Mouse (Mus musculus) left cerebral cortex, postnatal 4 days (tissue): Measurements from ENCODE around the gene D030056L22Rik. TPM values are rescaled to one million over a fixed set of nuclear protein-coding genes. Genes with fewer than 3 reads are reported as not detected.

Experiments used
- DNase-seq: peaks from one replicate; pipeline ENCODE4 v3.0.0-alpha.2; 2022
- intact Hi-C: fragments of 180-260 bp; cut with DNase I; formaldehyde crosslinking; loops from one replicate; pipeline ENCODE4 v1.15.1; 2025
- total RNA-seq, 2 experiments: library from RNA; stranded (reverse); gene quantifications; 2 replicates each; pipeline ENCODE4 v1.2.3; 2021

D030056L22Rik gene
- 10 to 100 TPM; 23.6 to 25.9 TPM for total RNA-seq

DNA sequence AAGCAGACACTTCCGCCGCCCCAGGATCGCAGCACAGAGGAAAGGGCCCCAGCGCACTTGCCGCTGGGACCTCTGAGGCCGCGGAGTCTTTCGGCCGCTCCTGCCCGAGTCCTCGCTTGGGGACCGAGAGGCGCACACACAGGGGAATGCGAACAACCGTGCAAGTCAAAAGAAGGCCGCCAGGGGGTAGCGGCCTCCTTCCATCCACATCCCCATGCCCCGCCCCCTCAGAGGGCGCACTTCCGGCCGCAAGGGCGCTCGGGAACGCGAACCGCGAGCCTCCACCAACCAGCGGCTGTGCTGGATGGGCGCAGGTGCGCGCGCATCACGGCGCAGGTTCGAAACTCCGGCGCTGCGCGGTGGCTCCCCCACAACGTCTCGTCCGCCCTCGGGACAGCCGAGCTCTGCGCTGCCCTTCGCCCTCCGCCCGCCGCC lies at the start of gene D030056L22Rik:
Gene D030056L22Rik, plus strand, starts transcription at position 328 of the 435 bp plus-strand sequence.
- intact Hi-C loops, result loop anchor here (10.0 kb wide), 1 partner anchor 122 kb away; no protein-coding TSS in a partner anchor
- peak; percentile 99 for DNase-seq

- intact Hi-C loops, result no loop called here
- DNase-seq, result no peak
These were observed 49.1 kb upstream of the D030056L22Rik start for GRCm38 (mm10) chr19:18663904-18664303.

GRCm38 (mm10) chr19:18666966-18667365 lies 46.0 kb upstream of the D030056L22Rik start:
- peak; percentile 28 for DNase-seq
- intact Hi-C loops, result no loop called here

- DNase-seq, result no peak
- intact Hi-C loops, result no loop called here
These were observed 43.4 kb upstream of the D030056L22Rik start for GRCm38 (mm10) chr19:18669551-18669950.

- intact Hi-C loops, result no loop called here
- DNase-seq, result peak; percentile 99
These were observed 42.4 kb upstream of the D030056L22Rik start, which contains the start of gene Carnmt1 for GRCm38 (mm10) chr19:18670608-18671007. TSS of gene Carnmt1 (plus strand) at chr19:18670764.

- DNase-seq, result peak; percentile 39
- intact Hi-C loops, result no loop called here
These were observed 41.8 kb upstream of the D030056L22Rik start for GRCm38 (mm10) chr19:18671056-18671741.

DNA sequence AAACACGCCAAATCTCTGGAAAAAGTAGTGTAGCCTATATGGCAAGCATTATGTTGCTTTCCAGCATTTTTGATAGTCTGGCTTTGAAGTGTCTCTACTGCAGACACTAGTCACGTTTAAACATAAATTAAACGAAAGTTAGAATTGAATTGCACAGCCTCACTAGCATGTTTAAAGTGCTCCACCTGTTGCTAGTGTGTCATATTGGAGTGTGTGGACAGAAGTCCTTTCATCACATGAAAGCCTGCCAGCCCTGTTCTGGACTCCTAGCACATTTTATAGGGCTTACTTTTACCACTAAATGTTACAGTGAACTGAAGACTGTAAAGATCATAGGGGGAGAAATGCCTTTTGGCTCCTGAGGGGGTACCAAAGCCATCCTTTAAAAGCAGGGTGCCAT lies 40.5 kb upstream of the D030056L22Rik start:
- intact Hi-C loops, result no loop called here
- no peak for DNase-seq

DNA sequence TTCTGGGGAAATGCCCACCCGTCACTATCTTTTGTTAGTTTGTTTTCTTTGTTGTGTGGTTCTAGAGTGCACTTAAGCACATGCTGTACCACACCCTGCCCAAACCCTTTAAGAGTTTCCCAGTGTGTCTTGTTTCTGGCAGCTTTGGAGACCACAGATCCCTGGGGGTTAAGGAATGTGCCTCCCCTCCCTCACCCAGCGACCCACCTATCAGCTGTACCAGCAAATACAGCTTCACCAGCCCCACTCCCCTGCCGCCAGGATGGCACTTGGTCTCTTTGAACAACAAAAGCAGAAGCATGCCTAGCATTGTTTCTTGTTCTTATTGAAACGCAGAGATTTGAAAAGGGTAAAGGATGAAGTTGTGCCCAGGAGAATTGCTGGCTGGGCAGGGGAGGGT lies 39.9 kb upstream of the D030056L22Rik start:
- intact Hi-C loops, result no loop called here
- DNase-seq, result no peak

DNA sequence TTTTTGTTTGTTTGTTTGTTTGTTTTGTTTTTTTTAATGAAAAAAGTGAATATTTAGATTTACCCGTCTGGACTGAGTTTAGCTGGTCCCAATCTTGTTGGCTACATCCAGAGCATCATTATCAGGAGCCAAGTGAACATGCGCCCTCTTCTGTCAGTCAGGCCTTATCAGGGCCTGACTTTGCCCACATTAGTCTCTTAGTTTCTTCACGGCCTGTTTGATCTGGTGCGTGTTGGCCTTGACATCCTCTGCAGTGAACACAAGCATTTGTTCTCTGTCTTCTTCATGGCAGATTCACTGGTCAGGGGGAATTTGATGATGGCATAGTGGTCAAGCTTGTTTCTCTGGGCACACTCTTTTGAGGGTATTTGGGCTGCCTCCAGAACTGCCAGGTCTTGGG lies 30.9 kb upstream of the D030056L22Rik start:
- no peak for DNase-seq
- intact Hi-C loops, result no loop called here

DNA sequence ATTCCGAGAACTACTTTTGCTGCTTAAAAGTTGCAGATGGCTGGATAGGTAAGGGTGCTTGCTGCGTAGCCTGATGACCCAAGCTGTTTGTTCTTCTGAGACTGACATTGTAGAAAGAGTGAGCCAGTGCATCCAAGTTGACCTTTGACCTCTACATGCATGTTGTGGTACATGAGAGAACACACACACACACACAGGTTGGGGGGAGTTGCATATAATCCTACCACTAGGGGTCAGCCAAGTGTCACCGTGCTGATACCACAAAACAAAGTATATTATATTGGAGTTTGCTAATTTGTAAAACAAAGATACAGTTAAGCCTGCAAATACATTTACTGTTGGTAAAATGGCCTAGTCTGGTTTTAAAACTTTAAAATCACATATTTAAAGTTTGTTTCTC lies 25.4 kb upstream of the D030056L22Rik start:
- intact Hi-C loops, result no loop called here
- no peak for DNase-seq

- DNase-seq, result no peak
- intact Hi-C loops, result no loop called here
These were observed 20.8 kb upstream of the D030056L22Rik start for GRCm38 (mm10) chr19:18692176-18692575.

- no peak for DNase-seq
- intact Hi-C loops, result no loop called here
These were observed 20.2 kb upstream of the D030056L22Rik start for GRCm38 (mm10) chr19:18692768-18693167.

DNA sequence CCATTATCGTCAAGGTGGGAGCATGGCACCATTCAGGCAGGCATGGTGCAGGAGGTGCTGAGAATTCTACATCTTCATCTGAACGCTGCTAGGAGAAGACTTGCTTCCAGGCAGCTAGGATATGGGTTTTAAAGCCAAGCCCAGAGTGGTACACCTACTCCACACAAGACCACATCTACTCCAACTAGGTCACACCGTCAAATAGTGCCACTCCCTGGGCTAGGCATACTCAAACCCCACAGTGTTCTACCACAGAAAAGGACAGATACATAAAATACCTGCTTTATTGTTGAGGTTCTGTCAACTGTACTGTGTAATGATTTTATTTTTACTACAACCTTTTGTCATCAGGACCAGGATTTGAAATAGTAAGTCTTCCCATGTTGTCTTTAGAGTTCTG lies 17.9 kb upstream of the D030056L22Rik start:
- no peak for DNase-seq
- intact Hi-C loops, result no loop called here

- DNase-seq, result no peak
- intact Hi-C loops, result no loop called here
These were observed 17.4 kb upstream of the D030056L22Rik start for GRCm38 (mm10) chr19:18695552-18695951.

DNA sequence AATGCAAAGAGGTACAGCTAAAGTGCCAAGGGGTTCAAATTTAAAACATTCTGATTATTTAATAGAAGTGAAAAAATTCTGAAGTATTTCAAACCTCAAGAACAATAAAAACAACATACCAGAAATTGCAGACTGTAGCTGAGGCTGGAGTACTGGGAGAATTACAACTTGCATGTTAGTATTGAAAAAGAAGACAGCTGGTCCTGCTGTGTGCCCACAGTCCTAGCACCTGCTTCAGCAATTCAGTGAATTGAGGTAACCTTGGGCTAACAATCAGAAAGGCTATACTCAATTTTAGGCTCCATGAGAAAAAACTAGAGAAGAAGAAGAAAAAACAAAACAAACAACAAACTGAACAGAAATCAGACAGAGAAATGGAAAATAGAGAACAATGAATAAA lies 4.9 kb upstream of the D030056L22Rik start:
- peak; percentile 21 for DNase-seq
- intact Hi-C loops, result no loop called here

DNA sequence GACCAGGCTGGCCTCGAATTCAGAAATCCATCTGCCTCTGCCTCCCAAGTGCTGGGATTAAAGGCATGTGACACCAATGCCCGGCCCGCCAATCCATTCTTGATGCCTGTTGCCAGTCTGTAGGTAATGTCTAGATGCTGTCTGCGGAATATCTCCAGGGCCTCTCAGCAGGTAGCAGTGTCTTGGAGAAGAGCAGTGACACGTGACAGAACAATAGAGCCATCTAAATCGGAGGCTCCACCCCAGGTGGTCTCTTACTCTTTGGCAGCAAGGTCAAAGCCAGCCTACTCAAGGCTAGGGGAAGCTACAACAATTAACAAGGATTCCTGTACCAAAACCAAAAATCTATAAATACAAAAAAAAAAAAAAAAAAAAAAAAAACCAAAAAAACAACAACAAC lies 2.1 kb upstream of the D030056L22Rik start:
- no peak for DNase-seq
- intact Hi-C loops, result loop anchor here (10.0 kb wide), 1 partner anchor 124 kb away; no protein-coding TSS in a partner anchor

- intact Hi-C loops, result loop anchor here (10.0 kb wide), 1 partner anchor 123 kb away; no protein-coding TSS in a partner anchor
These were observed 1.4 kb upstream of the D030056L22Rik start for GRCm38 (mm10) chr19:18711589-18711988.

GRCm38 (mm10) chr19:18712153-18712865 lies 684 bp upstream of the D030056L22Rik start:
- no peak for DNase-seq
- intact Hi-C loops, result loop anchor here (10.0 kb wide), 1 partner anchor 122 kb away; no protein-coding TSS in a partner anchor

More at GRCm38 (mm10) chr19:18711589-18711988, 1.4 kb upstream of the D030056L22Rik start:
- no peak for DNase-seq

GRCm38 (mm10) chr19:18713357-18713756 lies 364 bp downstream of the D030056L22Rik start:
- DNase-seq, result peak; percentile 38
- intact Hi-C loops, result loop anchor here (10.0 kb wide), 1 partner anchor 121 kb away; no protein-coding TSS in a partner anchor

GRCm38 (mm10) chr19:18716374-18716773 lies 3.4 kb downstream of the D030056L22Rik start:
- peak; percentile 66 for DNase-seq
- intact Hi-C loops, result loop anchor here (10.0 kb wide), 1 partner anchor 118 kb away; no protein-coding TSS in a partner anchor

DNA sequence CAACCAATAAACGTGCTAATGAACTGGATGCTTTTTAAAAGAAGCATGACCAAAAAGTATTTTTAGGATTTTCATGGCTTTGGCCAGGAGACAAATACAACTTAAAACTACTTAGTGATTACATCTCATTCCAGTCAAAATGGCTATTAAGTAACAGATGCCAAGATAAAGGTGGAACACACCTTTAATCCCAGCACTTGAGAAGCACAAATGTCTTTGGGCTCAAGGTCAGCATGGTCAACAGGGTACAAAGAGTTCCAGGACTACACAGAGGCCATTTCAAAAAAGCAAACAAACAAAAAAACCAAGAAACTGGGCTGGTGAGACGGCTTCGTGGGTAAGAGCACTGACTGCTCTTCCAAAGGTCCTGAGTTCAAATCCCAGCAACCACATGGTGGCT lies 7.3 kb downstream of the D030056L22Rik start:
- intact Hi-C loops, result no loop called here
- no peak for DNase-seq

GRCm38 (mm10) chr19:18725186-18725585 lies 12.2 kb downstream of the D030056L22Rik start:
- intact Hi-C loops, result no loop called here
- no peak for DNase-seq
